Mouse (Mus musculus): ENCODE measurements around the gene Nptn. TPM values are rescaled to one million over a fixed set of nuclear protein-coding genes. Genes with fewer than 3 reads are reported as not detected.

Gene Nptn
- polyA plus RNA-seq, 1 experiment: 499 TPM

GRCm38 (mm10) chr9:58656396-58656795, 74.4 kb downstream of the Nptn start:
- no peak for DNase-seq (ENCODE audit: low read depth)

- DNase-seq (ENCODE audit: low read depth): no peak
Measured at GRCm38 (mm10) chr9:58656824-58657223, 74.8 kb downstream of the Nptn start.

GRCm38 (mm10) chr9:58657735-58658512, 75.9 kb downstream of the Nptn start:
- DNase-seq (ENCODE audit: low read depth): no peak

DNA sequence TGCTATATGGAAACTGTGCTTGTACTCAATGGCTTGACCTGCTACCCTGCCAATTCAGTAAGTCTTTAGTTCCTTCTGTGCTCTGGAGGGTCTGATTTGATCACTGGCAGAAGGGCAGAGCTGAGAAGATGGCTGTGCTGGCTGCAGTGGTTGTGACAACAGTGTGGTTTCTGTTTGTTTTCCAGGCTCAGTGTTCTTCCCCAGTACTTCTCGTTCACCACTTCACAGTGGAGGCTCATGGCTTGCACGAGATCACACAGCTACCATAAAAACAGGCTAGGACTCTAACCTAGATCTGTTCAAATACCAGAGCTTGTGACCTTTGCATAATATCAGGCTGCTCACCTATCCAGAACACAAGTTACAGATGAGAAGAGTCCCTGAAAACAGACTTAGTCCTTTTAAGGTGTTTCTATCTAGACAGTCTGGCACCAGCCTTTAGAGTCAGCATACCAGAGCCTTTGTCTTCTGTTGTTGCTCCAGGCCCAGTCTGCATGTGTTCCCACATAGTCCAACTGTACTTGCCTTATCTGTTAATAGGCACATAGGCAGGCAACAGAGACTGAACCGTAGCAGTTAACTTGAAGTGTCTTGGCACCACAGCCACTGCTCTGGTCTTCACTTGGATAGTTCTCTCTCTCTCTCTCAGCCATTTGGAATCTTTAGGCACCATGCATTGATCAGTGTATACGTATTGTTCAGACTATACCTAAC, 76.7 kb downstream of the Nptn start:
- DNase-seq (ENCODE audit: low read depth): no peak

DNA sequence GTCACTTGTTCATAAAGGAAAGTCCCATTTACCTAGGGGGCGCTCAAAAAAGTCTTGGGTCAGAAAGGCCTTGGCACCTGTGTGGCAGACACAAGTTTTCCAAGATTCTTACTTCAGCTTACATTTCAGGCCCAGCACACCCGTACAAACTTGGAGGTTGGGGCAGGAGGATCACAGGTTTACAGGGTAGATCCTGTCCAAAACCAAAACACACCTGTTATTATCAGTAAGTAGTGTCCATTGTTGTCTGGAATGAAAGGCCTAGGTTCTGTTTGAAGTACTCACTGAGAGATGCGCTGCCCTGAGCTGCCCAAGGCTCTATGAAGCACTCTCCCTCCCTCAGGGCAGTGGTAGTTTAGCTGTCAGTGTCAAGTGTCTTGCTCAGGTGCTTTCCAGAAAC, 77.3 kb downstream of the Nptn start:
- no peak for DNase-seq (ENCODE audit: low read depth)

DNA sequence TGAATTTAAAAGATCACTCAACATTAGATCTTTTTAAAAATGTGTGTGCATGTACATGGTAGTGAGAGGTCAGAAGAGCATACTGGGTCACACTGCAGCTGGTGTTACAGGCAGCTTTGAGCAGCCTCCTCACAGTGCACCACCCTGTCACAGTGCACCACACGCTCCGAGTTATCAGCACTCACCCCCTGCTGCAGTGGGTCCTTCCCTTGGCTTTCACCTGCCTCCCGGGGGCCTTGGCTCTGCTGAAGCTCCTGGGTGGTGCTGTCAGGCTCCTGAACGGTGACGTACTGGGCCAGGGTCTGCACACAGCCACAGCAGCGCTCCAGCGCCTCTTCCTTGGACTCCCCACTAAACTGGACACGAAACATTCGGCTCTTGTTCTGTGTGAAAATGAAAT, 77.9 kb downstream of the Nptn start:
- DNase-seq (ENCODE audit: low read depth): no peak

DNA sequence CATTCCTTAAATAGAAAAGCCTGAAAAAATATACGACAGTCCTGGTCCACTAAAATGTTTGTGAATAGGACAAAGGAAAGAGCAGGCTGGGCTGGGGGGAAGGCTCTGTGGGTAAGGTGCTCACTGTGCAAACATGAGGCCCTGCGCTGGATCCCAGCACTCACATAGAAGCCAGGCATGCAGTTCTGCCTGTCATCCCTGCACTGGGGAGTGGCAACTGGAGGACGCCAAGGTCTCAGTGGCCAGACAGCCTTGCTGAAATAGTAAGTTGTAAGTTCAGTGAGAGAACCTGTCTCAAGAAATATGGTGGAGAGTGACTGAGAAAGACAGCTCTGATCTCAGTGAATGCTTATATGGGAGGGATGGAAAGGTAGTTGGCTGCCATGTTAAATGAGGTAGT, 78.6 kb downstream of the Nptn start:
- no peak for DNase-seq (ENCODE audit: low read depth)

GRCm38 (mm10) chr9:58662007-58662406, 80.0 kb downstream of the Nptn start:
- no peak for DNase-seq (ENCODE audit: low read depth)

DNA sequence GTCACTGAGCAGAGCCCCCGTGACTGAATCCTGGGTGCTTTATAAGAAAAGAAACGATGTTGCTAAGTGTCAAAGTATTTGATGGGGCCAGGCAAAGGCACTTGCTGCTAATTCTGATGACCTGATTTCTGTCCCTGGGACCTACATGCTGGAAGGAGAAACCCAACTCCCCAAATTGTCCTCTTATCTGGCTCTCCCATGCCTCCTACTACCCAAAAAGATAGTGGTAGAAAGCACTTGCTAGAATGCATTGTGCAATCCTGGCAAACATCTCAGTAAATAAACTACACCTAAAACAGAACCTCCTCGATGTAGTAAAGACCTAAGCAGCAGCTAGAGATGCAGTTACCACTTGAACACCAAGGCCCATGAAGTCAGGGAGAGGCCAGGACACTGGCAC, 80.8 kb downstream of the Nptn start:
- DNase-seq (ENCODE audit: low read depth): no peak

DNA sequence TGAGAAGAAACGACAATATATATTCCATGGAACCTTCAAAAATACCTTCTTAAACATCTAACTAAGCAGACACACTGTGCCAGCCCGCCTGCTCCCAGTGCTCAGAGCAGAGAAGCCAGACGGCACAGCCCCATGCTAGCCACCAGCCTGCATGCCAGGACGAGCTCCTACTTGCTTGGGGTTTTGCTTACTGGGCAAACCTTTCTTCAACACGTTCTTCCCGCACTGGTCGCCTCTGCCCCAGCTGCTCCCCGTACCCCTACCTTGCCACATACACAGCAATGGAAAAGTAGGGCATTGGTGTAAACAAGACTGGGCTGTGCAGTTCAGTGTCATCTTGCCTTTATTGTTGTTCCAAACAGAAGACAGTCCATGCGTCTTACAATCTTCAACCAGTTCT, 83.5 kb downstream of the Nptn start:
- no peak for DNase-seq (ENCODE audit: low read depth)

- DNase-seq (ENCODE audit: low read depth): no peak
Measured at GRCm38 (mm10) chr9:58666191-58666590, 84.2 kb downstream of the Nptn start.

GRCm38 (mm10) chr9:58667244-58667643, 85.2 kb downstream of the Nptn start:
- DNase-seq (ENCODE audit: low read depth): no peak

- DNase-seq (ENCODE audit: low read depth): no peak
Measured at GRCm38 (mm10) chr9:58668171-58668570, 86.1 kb downstream of the Nptn start.

DNA sequence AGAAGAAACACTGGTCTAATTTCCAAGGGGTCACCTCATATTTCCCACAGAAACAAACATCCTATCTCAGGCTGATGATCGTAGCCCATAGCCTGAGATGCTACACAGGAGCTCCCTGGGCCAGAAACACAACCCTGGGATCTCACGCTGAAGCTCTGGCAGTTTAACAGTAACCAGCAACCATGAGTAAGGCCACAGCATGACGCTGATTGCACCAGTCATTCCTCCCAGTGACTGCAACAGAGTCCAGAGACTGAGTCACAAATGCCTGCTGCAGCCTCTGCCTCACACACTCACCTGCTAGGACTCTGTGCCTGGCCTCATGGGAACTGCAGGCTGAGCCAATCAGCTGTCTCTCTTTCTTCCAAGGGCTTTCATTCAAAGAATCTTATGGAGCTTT, 87.0 kb downstream of the Nptn start:
- no peak for DNase-seq (ENCODE audit: low read depth)

- no peak for DNase-seq (ENCODE audit: low read depth)
Measured at GRCm38 (mm10) chr9:58669819-58670218, 87.8 kb downstream of the Nptn start.

GRCm38 (mm10) chr9:58672474-58672873, 90.4 kb downstream of the Nptn start:
- no peak for DNase-seq (ENCODE audit: low read depth)

GRCm38 (mm10) chr9:58674736-58675135, 92.7 kb downstream of the Nptn start:
- no peak for DNase-seq (ENCODE audit: low read depth)

DNA sequence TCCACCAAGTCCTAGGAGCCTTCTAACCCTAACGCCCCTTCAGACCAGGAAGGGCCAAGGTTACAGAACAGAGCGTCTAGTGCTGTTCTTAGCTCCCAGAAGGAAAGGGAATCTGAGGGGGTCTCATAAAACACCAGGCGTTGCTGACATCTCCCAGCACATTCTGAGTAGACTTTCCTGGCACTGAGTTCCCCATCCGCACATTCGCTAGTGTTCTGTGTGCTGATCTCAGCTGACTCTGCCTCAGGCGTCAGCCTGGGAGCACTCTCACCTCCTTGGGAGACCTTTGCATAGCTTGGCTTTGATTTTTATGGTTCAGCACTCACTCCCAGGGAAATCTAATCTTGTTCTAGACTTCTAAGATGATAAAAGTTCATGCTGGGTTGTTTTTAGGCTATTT, 93.3 kb downstream of the Nptn start:
- DNase-seq (ENCODE audit: low read depth): no peak

GRCm38 (mm10) chr9:58681411-58681810, 99.4 kb downstream of the Nptn start:
- no peak for DNase-seq (ENCODE audit: low read depth)

DNA sequence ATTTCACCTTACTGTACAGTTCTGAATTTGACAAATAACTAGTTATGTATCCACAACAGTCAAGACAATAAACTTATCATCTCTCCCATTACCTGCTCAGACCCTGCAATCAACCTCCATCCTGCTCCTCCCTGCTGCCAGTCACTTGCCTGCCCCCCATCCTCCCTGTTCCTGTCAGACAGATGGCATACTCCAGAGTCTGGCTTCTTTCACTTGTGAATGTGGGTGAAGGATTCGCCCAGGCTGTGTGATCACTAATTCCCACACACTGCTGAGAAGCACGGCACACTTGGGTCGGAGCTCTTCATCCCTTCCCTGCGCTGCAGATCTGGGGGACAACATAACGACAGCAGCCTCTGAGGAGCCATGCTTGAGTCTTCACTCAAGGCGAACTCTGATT, 100.1 kb downstream of the Nptn start:
- no peak for DNase-seq (ENCODE audit: low read depth)

DNA sequence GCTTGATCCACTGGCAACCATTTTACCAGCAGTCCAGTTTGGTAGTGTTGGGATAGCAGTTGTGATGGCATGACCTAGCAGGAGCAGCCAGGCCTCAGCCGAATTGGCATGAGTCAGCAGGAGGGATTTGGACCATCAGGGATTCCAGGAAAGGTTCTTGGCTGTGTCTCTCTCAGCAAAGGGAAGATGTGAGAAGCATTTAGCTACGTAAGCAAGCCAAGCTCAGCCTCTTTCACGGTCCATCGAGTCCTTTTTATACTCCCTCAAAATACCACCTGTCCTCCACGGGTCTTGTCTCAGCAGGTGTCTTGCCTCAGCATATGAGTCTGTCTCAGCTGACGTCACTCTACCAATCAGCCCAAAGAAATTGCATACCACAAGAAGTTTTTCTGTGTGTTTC, 101.3 kb downstream of the Nptn start:
- no peak for DNase-seq (ENCODE audit: low read depth)

DNA sequence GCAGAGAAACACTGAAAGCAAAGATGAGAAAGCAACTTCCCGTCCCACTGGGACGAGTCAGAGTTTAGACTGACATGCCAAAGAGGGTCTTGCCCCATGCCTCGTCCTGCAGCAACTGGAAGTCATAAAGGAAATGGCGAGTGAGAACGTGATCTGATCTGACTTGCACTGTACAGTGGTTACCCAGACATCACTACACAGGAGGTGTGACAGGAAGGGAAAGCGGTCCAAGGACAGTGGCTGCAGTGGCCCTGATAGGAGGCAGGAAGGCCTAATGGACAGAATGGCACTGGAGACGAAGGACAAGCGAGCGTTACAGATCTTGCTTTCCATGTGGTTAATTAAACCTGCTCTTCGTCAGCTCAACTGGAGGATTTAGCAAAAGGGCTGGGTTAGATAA, 103.2 kb downstream of the Nptn start:
- no peak for DNase-seq (ENCODE audit: low read depth)

GRCm38 (mm10) chr9:58688076-58688475, 106.0 kb downstream of the Nptn start:
- DNase-seq (ENCODE audit: low read depth): no peak

DNA sequence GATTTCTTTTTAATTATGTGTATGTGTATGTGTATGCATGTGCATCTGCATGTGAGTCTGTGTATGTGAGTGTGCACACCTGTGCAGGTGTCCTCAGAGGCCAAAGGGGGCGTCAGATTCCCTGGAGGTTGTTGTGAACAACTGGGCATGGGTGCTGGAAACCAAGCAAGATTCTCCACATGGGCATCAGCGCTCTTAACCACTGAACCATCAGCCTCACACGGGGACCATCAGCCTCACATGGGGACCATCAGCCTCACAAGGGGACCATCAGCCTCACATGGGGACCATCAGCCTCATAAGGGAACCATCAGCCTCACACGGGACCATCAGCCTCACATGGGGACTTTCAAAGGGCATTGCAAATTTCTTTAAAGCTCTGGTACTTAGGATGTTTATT, 108.7 kb downstream of the Nptn start:
- DNase-seq (ENCODE audit: low read depth): no peak
